Mouse (Mus musculus) cerebellum, postnatal 10 days (tissue): ENCODE data around the gene Tcam1.

Experiments
- DNase-seq, 2 experiments: peaks; one replicate each; pipeline ENCODE4 v3.0.0; 2021; ENCODE audit warnings: mixed read lengths in 2 of 2

Tcam1 gene

DNA sequence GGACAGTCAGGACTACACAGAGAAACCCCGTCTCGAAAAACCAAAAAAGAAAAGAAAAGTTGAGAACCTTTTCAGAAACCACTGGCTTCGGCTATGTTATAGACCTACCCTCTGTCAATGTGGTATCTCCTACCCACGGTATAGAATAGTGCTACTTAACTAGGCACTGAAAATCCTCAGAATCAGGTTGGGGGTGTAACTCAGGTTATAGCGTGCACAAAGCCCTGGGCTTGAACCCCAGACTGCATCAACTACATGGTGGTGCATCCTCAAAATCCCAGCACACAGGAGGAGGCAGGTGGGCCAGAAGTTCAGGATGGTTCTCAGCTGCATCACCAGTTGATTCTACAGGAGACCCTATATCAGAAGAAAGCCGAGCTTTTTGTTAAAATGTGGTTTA lies 2.7 kb upstream of the Tcam1 start:
- peak in 1 of 2 experiments; percentile 8 for DNase-seq

DNA sequence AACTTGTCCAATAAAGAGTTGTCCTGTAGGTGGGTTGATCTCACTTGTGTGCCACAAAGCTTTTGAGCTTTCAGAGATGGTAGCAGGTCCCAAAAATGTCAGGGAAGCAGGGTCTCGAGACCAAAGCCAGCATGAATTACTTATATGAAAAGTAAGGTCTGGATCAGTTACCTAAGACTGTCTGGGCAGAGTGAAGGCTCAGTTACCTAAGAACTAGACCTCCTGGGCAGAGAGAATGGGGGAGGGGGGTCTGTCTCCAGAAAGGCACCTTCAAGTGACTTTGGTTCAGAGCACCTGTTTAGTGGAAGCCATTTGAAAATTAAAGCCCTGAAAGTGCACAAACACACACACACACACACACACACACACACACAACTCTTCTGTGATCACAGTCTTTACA lies 2.1 kb upstream of the Tcam1 start:
- DNase-seq = peak in 1 of 2 experiments; percentile 22

DNA sequence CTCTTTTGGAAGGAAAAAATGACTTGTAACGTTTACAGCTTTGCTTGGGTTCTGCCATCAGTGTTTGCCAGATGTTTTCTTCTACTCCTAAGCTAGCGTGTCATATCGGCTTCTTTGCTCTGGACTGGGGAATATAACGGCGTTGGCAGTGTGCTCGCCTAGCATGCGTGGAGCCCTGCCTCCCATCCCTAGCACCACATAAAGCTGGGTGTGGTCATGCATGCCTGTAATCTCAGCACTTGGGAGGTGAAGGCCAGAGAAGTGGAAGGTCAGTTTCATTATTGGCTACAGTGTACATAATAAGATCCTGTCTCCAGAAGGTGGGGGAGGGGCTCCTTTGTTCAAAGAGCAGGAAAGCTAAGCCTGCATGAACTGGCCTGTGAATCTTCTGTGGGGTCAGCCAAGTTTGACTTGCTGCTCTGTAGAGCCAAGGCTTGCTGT lies 1.5 kb upstream of the Tcam1 start:
- peak; percentile 38 to 40 for DNase-seq

DNA sequence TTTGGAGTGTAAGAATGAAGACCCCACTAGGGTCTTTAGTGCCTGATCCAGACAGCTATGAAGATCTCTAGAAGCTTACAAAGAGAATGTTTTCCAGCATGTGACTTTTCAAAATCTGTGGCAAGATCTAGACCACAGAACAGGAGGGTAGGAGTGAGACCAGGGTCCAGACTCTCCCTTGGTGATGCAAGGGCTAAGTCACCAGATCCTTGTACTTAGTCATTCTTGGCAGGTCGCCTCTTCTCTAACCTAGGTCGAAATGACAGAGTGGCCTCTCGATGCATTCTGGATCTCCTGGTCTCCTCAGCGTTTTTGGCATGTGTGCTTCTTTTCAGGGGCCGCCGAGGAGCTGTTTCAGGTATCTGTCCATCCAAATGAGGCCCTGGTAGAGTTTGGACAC lies 6.0 kb downstream of the Tcam1 start:
- DNase-seq = no peak

DNA sequence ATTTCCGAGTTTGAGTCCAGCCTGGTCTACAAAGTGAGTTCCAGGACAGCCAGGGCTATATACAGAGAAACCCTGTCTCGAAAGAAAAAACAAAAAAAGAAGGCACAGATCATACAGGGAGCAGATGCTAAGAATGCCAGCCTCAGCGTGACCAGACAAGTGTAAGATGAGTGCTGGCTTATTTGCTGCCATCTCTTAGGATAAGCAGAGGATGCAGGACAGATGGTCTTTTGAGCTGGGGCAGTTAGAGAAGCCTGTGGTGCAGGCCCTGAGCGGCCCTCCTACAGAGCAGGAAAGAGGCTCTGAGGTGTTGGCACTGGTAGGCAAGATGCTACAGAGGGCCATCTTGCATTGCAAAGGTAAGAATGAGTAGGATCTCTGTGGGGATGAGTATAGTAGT lies 6.9 kb downstream of the Tcam1 start:
- DNase-seq = peak; percentile 25 to 41

DNA sequence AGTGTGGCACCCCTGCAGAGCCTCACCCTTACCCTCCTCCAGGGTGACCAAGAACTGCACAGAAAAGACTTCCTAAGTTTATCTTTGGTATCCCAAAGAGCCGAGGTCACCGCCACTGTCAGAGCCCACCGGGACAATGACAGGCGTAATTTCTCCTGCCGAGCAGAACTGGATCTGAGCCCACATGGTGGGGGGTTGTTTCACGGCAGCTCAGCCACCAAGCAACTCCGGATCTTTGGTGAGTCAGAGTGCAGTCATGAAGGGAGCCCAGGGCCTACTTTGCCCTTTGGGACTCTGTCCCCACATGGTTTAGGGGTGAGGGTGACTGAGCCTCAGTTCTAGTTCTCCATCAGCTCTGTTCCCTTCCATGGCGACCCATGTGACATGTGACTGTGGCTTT lies 7.7 kb downstream of the Tcam1 start:
- peak; percentile 43 to 54 for DNase-seq

DNA sequence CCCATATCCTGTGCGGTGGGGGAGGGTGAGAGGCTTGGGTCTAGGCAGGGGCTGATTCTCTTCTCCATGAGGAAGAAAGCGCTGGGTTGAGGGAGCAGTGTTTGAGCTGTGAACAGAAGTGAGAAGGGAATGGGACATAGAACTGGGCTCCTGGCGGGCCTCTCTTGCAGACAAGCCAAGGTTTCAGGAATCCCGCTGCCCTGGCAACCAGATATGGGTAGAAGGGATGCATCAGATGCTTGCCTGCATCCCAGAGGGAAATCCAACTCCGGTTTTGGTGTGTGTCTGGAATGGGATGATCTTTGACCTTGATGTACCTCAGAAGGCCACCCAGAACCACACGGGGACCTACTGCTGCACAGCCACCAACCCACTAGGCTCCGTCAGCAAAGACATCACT lies 9.7 kb downstream of the Tcam1 start:
- peak; percentile 39 to 49 for DNase-seq

DNA sequence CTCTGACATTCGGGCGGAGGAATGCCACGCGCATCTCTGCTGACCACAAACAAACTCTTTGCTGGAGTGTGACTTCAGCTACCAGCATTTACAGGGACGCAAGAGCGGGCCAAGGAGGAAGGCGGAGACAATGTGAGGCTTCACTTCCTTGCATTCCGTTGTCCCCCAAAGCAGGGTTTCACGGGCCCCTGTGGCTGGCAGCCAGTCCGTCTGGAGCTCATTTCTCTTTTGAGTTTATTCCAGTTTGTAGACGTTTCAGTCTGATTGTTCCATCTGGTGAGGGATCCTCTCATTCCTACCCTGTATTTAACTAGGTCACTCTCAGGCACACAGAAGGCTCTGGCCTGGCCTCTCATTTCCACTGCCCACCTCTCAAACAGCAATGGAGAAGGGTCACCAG lies 10.5 kb downstream of the Tcam1 start:
- DNase-seq = peak; percentile 79

DNA sequence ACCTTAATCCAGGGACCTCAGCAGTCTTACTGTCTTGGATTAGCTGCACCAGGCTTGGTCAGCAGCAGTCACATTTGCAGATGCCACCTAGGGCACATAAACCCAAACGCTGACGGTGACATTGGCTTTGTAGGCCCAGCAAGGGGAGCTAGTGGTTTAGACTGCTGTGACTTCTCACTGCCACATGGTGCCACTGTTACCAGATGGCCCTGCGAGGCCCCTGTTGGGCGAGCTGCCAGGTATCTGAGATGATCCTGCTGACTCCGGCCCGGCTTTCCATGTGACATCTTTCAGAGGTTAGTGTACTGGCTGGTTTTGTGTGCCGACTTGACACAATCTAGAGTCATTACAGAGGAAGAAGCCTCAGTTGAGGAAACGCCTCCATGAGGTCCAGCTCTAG lies 12.9 kb downstream of the Tcam1 start:
- DNase-seq = peak; percentile 97

DNA sequence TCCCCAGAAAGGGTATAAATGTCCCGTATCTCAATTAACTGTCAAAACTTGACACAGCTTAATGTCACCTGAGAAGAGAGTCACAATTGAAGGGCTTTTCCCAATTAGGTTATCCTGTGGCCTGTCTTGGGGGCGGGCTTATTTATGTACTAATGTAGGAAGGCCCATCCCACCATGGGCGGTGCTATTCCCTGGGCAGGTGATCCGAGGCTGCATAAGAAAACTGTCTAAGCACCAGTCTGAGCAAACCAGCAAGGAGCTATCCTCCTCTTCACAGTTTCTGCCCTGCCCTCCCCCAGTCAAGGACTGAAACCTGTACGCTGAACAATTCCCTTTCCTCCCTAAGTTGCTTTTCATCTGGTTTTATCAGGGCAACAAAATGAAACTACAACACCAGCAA lies 13.9 kb downstream of the Tcam1 start:
- no peak for DNase-seq

DNA sequence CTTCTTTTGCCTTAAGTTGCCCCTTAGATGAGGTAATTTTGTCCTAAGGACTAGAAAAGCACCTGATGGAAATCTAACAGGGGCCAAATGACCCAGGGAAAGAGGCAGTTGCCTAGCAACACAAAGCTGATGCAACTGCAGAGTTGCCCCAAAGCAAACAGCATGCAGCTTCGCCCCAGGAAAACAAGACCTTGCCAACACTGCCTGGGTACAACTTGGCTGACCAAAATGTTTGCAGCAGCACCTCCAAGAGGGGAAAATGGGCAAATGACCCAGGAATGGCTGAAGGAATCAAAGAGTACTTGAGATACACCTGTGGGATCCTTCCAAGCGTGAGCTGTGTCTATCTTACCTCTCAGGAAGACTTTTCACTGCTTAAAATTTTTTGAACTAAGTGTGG lies 15.4 kb downstream of the Tcam1 start:
- DNase-seq = peak; percentile 88 to 90

DNA sequence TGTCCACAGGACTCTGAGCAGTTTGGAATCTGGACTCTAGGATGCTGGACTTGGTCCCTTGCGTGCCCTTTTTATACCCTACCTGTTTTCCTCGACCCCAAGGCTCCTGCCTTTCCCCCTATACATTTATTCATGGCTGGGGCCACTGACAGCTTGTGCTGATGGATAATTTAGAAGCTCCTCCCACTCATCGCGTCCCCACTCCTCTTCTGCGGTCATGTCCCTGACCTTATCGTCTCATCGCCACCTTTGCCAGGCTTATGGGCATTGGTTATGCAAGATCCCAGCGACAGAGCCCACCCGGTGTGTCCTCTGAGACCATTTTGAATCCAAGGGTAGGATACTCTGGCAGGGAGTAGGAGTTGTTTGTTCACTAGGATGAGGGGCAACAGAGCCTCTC lies 25.3 kb downstream of the Tcam1 start, which contains the start of gene Gh:
Gh (minus strand) TSS at position 101 of the 400 bp plus-strand sequence.
- DNase-seq = no peak

DNA sequence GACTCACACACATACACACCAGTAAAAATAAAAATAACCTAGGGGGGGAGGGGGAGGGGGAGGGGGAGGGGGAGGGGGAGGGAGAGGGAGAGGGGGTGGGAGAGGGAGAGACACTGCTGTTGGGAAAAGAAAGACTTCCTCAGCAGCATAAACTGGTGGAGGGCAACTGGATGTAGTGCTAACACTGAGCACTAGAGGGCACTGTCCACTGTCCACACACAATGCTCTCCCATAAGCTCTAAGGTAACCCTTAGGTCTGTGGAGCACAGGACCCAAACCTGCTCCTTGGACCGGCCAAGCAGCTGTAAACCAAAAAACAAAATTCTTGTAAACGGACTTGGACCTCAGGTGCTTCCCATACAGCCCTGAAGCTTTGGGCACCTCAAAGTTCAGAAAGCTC lies 26.2 kb downstream of the Tcam1 start:
- DNase-seq = peak; percentile 79 to 85

DNA sequence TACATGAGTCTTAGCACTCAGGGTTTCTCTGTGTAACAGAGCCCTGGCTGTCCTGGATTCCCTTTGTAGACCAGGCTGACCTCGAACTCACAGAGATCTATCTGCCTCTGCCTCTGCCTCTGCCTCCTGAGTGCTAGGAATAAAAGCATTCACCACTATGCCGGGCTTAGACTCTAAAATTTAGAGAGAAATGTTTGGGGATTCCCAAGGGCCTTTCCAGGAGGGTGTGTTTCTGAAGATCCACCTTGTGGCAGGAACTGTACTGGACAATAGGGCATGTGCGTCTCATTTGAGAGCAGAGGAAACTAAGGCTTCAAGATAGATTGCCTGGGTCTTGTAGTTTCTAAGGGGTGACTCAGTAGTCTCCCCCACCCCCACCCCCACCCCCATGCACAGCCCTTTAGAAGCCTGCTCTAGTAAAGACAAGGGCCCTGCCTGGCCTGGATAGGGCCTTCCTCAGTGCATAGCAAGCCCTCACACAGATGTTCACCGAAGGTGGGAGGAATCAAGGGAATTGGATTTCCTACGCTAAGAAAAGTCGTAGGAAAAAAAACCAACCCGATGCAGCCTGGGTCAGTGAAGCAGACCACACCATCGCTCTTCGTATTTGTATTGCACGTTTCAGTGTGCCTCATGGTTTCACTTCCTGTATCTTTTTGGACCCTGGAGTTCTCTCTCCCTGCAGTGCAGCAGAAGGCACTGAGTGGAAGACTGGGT lies 29.0 kb downstream of the Tcam1 start:
- DNase-seq = no peak

DNA sequence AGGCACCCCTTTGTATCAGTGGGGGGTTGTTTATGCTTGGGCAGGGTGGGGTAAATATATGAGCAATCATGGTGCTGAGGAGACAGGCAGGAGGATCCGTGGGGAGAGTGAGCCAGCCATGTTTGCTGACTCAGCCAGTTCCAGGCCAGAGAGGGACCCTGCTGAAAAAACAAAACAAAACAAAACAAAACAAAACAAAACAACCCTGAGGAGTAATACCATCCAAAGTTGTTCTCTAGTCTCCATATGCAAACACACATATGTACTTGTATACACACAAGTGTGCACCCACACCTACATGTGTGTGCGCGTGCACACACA lies 29.6 kb downstream of the Tcam1 start:
- DNase-seq = no peak

DNA sequence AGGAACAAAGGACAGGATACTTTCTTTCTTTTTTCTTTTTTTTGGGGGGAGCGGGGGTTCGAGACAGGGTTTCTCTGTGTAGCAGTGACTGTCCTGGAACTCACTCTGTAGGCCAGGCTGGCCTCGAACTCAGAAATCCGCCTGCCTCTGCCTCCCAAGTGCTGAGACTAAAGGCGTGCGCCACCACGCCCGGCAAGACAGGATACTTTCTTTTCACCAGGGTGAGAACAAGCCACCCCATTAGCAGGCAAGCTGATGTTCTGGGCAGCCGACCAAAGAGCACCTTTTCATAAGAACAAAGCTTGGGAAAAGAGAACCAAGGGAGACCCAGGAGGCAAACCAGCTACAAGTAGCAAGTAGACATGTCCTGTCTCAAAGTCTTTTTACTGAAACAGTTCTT lies 30.3 kb downstream of the Tcam1 start:
- DNase-seq = no peak

DNA sequence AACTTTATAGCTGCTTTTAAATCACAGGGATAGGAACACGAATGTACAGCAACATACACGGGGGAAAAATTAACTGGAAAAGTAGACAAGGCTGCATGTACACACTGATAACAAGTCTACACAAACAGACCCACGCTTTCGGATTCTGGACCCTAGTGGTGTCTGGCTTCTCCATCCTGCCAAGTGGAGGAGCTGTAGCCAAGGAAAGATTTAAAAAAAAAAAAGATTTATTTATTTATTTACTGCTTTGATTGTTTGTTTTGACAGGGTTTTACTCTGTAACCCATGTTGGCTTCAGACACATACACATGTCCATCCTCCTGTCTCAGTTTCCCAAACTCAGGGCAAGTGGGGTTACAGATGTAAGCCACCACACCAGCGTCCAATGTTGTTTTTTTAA lies 31.0 kb downstream of the Tcam1 start:
- DNase-seq = no peak

DNA sequence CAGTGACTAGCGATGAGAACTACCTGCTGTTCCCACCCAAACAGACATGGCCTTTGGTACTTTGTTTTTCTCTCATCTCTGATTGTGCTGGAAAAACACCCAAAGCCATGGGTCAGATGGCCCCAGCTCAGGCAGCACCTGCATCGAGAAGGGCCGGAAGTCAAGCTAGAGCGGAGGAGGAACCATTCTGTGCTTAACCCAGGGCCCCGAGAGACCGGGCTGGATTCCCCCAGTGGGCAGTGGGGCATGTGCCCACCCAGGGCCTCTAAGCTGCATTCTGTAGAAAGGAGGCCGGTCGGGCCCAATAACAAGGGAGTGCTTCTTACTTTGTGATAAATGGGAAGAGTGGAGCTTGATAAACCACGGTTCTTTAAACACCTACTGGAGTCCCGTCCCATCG lies 31.7 kb downstream of the Tcam1 start:
- no peak for DNase-seq

DNA sequence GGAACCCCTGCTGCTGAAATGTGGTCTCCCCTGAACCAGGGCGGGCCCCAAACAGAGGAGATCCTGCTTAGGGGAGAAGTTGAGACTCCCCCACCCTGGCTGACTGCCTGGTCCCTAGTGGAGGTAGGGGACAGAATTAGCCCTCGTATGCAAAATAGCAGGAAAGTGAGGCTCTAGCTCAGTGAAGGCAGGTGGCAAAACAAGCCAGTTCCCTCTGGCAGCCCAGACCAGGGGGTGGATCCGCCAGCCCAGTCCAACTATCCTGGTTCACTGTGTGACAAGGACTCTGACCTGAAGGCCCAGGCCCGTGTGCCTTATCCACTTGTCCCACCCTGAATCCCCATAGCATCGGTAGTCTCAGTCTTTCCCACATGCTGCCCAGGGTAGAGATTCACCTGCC lies 33.7 kb downstream of the Tcam1 start:
- DNase-seq = no peak

DNA sequence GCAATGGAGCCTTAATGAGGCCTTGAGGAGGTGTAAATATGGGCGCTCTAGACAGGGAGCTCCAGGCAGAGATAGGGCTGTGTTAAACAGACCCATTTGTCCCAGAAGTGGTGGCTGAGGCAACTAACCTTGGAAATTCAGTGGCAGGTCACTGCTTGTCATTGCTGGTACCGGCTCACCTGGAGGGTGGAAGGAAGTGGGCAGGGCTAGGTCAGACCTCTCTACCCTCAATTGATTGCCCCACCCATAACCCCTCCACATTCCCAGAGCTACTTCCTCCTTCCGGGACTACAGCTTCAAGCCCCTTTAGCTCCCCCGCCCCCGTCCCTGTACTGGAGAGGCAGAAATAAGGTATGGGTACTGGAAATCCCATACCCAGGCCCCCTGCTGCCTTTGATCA lies 37.1 kb downstream of the Tcam1 start:
- DNase-seq = no peak

DNA sequence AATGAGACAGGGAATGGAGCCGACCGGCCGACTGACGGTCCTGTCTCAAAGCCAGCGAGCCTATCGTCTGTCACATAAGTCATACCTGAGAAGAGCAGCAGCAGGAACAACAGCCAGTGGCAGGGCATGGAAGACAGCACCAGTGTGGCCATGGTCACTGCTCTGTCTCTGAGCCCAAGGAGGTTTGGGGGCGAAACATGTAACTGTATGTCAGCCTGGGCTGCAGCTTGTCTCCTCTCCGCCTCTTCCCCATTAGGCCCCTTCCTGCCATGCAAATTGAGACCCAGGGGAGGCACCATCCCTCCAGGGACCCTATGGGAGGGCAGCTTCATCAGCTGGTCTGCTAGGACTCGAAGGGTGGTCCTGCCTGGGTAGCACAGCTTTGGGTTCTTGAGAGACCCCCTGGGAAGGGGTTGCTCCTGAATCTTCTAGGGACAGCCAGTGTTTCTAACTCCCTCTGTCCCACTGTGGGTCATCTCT lies 37.9 kb downstream of the Tcam1 start, which contains the start of gene Cd79b:
Cd79b (minus strand) TSS at position 430 of the 480 bp plus-strand sequence.
- DNase-seq = no peak

DNA sequence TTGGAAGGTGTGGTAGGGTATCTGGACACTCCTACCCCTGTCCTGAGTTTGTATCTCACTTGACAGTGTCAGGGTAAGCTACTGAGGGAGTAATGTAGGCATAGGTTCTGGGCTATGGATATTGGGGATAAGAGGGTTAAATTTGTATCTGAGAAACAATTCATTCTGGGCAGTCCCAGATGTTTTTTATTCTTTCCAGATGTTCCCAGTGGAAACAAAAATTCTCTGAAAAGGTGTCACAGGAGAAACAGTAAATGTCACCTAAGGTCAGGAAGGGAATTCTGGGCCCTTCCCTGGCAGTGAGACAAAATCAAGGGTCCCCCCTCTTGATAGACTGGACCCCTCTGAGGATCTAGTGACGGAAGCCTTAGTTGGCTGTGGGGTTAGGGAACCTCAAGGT lies 39.9 kb downstream of the Tcam1 start:
- DNase-seq = no peak

DNA sequence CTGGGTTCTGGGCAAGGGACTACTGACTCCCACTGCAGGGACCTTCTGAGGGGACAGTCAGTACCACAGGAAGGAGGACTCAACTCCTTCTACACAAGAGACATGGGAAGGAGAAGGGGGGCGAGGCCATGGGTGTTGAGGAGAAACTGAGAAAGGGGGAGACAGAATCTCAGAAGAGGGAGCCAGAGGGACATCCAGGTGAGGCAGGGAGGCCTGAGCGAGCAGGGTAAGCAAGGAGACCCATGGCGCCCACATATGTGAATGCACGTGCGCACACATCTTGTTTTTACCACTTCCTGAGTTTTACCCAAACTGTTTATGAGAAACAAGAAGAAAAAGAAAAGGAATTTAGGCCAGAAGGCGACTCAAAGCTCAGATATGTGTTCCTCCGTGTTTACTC lies 41.3 kb downstream of the Tcam1 start:
- DNase-seq = no peak

DNA sequence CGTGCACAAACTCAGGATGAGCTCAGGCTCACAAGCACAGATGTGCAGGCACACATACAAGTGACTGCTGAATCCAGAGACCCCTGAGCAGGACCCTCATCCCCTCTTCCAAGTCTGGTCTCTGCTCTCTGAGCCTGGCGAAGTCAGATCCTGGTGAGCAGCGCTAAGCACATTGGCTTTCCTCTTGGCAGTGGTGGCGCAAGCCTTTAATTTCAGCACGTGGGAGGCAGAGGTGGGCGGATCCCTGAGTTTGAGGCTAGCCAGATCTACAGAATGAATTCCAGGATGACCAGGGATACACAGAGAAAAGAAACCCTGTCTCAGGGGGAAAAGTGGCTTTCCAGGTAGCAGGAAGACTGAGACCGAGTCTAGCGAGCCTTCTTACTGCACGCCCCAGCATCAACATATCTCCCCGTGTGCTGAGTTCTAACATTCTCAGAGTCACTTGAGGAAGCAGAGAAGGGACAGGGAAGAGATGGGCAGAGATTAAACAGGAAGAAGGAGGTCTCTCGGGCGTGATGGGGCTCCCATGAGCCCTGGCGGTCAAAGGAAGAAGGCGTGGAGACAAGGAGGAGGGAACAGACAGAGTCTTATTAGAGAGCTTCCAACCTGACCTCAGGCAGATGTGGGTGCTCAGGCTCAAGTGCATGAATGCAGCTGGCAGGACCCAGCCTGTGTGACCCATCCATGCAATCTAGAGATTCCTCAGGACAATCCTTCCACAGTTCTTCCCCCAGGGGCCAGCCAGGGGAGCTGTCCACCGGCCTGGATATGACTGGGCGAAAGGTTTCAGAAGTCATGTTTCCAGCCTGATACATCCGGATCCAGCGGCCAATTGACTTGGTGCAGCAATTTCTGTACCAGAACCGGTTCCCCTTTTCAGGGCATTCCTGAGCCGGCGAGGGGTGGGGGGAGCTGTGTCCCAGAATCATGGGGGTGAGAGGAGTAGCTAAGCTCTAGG lies 42.2 kb downstream of the Tcam1 start:
- no peak for DNase-seq
